Mouse (Mus musculus): ENCODE measurements at regions not wholly inside any gene's neighbourhood (a gene's known extent, or its start where the extent isn't known, plus 50 kb on each side); places are given as distances from the start of the nearest gene placed in this dataset.

GRCm38 (mm10) chr1:56206615-56207267 lies 430.5 kb downstream of the Hsfy2 start:
- no peak for DNase-seq (ENCODE audit: low spot score)

- DNase-seq (ENCODE audit: low spot score) = no peak
Observed at GRCm38 (mm10) chr1:56195224-56195623, 442.0 kb downstream of the Hsfy2 start.

GRCm38 (mm10) chr1:56183503-56184198 lies 453.6 kb downstream of the Hsfy2 start:
- DNase-seq (ENCODE audit: low spot score) = no peak

GRCm38 (mm10) chr1:56179206-56179985 lies 457.8 kb downstream of the Hsfy2 start:
- no peak for DNase-seq (ENCODE audit: low spot score)

GRCm38 (mm10) chr1:56171157-56171556 lies 466.1 kb downstream of the Hsfy2 start:
- DNase-seq (ENCODE audit: low spot score) = no peak

GRCm38 (mm10) chr1:56168712-56169111 lies 468.5 kb downstream of the Hsfy2 start:
- DNase-seq (ENCODE audit: low spot score) = no peak

- no peak for DNase-seq (ENCODE audit: low spot score)
Observed at GRCm38 (mm10) chr1:56168063-56168462, 469.2 kb downstream of the Hsfy2 start.

- DNase-seq (ENCODE audit: low spot score) = no peak
Observed at GRCm38 (mm10) chr1:56165228-56165627, 472.0 kb downstream of the Hsfy2 start.

GRCm38 (mm10) chr1:56164366-56164765 lies 472.9 kb downstream of the Hsfy2 start:
- no peak for DNase-seq (ENCODE audit: low spot score)

- no peak for DNase-seq (ENCODE audit: low spot score)
Observed at GRCm38 (mm10) chr1:56130951-56131350, 506.3 kb downstream of the Hsfy2 start.

- DNase-seq (ENCODE audit: low spot score) = peak; percentile 82
Observed at GRCm38 (mm10) chr1:56089254-56089834, 547.9 kb downstream of the Hsfy2 start.

GRCm38 (mm10) chr1:56088357-56088756 lies 548.9 kb downstream of the Hsfy2 start:
- no peak for DNase-seq (ENCODE audit: low spot score)

- DNase-seq (ENCODE audit: low spot score) = no peak
Observed at GRCm38 (mm10) chr1:56076757-56077156, 560.5 kb downstream of the Hsfy2 start.

GRCm38 (mm10) chr1:56072255-56072654 lies 565.0 kb downstream of the Hsfy2 start:
- no peak for DNase-seq (ENCODE audit: low spot score)

- DNase-seq (ENCODE audit: low spot score) = no peak
Observed at GRCm38 (mm10) chr1:56063474-56063873, 573.8 kb downstream of the Hsfy2 start.

Data from heart, adult 8-10 months (tissue).